Mouse (Mus musculus) kidney, adult 2 months (tissue): ENCODE measurements around the gene Cstf1.

Experiments
- CTCF ChIP-seq: fragments of 200-500 bp; conservative IDR thresholded peaks from 2 replicates; pipeline ENCODE4 v1.5.1; 2011; ENCODE audit warnings: low read depth, mild to moderate bottlenecking, control low read depth, low read length, moderate library complexity, mixed read lengths; ENCODE audit not compliant: insufficient read depth, insufficient read length
- POLR2A ChIP-seq: fragments of 200-500 bp; IDR thresholded peaks from one replicate; pipeline ENCODE4 v1.6.1; 2011; ENCODE audit warnings: low read depth, low read length, control low read depth

GRCm38 (mm10) chr2:172340936-172341335, 29.5 kb upstream of the Cstf1 start:
- TF ChIP-seq CTCF (no peak), POLR2A (no peak)
